Mouse (Mus musculus) ES-E14 (cell line): ENCODE measurements at regions not wholly inside any gene's neighbourhood (a gene's known extent, or its start where the extent isn't known, plus 50 kb on each side); places are given as distances from the start of the nearest gene placed in this dataset.

Experiments
- DNase-seq: peaks from one replicate; pipeline ENCODE4 v3.0.0-alpha.2; 2013; ENCODE audit warnings: low read depth, low spot score
- H3K27ac ChIP-seq: 2 replicates; pipeline ENCODE4 v1.5.1; 2012; ENCODE audit warnings: low read depth, mild to moderate bottlenecking, low read length, moderate library complexity, mixed read lengths; ENCODE audit not compliant: poor library complexity, insufficient read depth, severe bottlenecking
- H3K36me3 ChIP-seq: 2 replicates; pipeline ENCODE4 v1.6.1; 2012; ENCODE audit warnings: mild to moderate bottlenecking, low read length, moderate library complexity, mixed read lengths; ENCODE audit not compliant: control insufficient read depth, poor library complexity, insufficient read depth, severe bottlenecking
- H3K4me1 ChIP-seq, 2 experiments: fragments of 150-350 bp in 1 of 2; sonication (generic) in 1 of 2; 2 replicates each; pipeline ENCODE4 v1.6.1; 2012; ENCODE audit warnings: low read length in 2 of 2, mild to moderate bottlenecking in 1 of 2, mixed read lengths in 1 of 2; ENCODE audit not compliant: control insufficient read depth in 2 of 2, insufficient read depth in 2 of 2, poor library complexity in 1 of 2
- H3K4me3 ChIP-seq, 2 experiments: fragments of 150-350 bp in 1 of 2; sonication (generic) in 1 of 2; 2 replicates each; pipeline ENCODE4 v1.5.1; 2012; ENCODE audit warnings: low read length in 2 of 2, low read depth in 1 of 2, mild to moderate bottlenecking in 1 of 2, mixed read lengths in 1 of 2; ENCODE audit not compliant: insufficient read depth in 1 of 2, poor library complexity in 1 of 2, severe bottlenecking in 1 of 2
- H3K9ac ChIP-seq: 2 replicates; pipeline ENCODE4 v1.6.1; 2012; ENCODE audit warnings: low read depth, mild to moderate bottlenecking, low read length, mixed read lengths; ENCODE audit not compliant: poor library complexity, insufficient read depth, severe bottlenecking
- H3K9me3 ChIP-seq: fragments of 150-350 bp; sonication (generic); 2 replicates; pipeline ENCODE4 v1.6.1; 2012; ENCODE audit warnings: low read depth, mild to moderate bottlenecking, low read length; ENCODE audit not compliant: control insufficient read depth, insufficient read depth
- CHD2 ChIP-seq: IDR thresholded peaks from 2 replicates; pipeline ENCODE4 v1.6.1; 2014; ENCODE audit warnings: mild to moderate bottlenecking, low read depth, low read length, inconsistent platforms
- HCFC1 ChIP-seq: IDR thresholded peaks from 2 replicates; pipeline ENCODE4 v1.6.1; 2012; ENCODE audit warnings: low read length, inconsistent platforms, borderline replicate concordance; ENCODE audit not compliant: insufficient read depth
- MAFK ChIP-seq: IDR thresholded peaks from 2 replicates; pipeline ENCODE4 v1.6.1; 2014; ENCODE audit warnings: mild to moderate bottlenecking, low read depth, low read length, inconsistent platforms; ENCODE audit not compliant: insufficient read depth
- ZC3H11A ChIP-seq: IDR thresholded peaks from 2 replicates; pipeline ENCODE4 v1.6.1; 2012; ENCODE audit warnings: low read depth, mild to moderate bottlenecking, inconsistent platforms, low read length, borderline replicate concordance
- ZNF384 ChIP-seq: IDR thresholded peaks from 2 replicates; pipeline ENCODE4 v1.6.1; 2012; ENCODE audit warnings: low read depth, low read length, inconsistent platforms
- in situ Hi-C, 2 experiments: fragments of 600-800 bp; cut with MboI; formaldehyde crosslinking; loops; one replicate each; pipeline ENCODE4 v1.15.1; 2025; ENCODE audit warnings: low sequenced_read_pairs in 2 of 2, inconsistent platforms in 1 of 2; ENCODE audit not compliant: unreplicated experiment in 2 of 2

GRCm38 (mm10) chr10:83888587-83888986 lies 165.9 kb downstream of the 1500009L16Rik start:
- in situ Hi-C loops = no loop called here
- no peaks in the 10 kb centered on the region for H3K4me1 ChIP-seq
- no peak for DNase-seq
- TF ChIP-seq MAFK (no peak), ZNF384 (no peak), HCFC1 (no peak), ZC3H11A (no peak), CHD2 (no peak)
- H3K4me3 ChIP-seq = no peak overlapping the region
- H3K36me3 ChIP-seq = no peaks in the 10 kb centered on the region
- no peaks in the 10 kb centered on the region for H3K9me3 ChIP-seq
- no peak overlapping the region for H3K9ac ChIP-seq
- H3K27ac ChIP-seq = no peak overlapping the region

- no peaks in the 10 kb centered on the region for H3K9me3 ChIP-seq
- no peak overlapping the region for H3K27ac ChIP-seq
- no peaks in the 10 kb centered on the region for H3K4me1 ChIP-seq
- in situ Hi-C loops = no loop called here
- no peak overlapping the region for H3K9ac ChIP-seq
- H3K36me3 ChIP-seq = no peaks in the 10 kb centered on the region
- H3K4me3 ChIP-seq = no peak overlapping the region
- no peak for TF ChIP-seq ZNF384
- no peak for TF ChIP-seq ZC3H11A
- no peak for TF ChIP-seq HCFC1
- no peak for TF ChIP-seq MAFK
- TF ChIP-seq CHD2 = no peak
- no peak for DNase-seq
Observed at GRCm38 (mm10) chr10:83895741-83896150, 173.1 kb downstream of the 1500009L16Rik start.

GRCm38 (mm10) chr10:83896160-83896559 lies 173.5 kb downstream of the 1500009L16Rik start:
- no peak for DNase-seq
- in situ Hi-C loops = no loop called here
- H3K4me1 ChIP-seq = no peaks in the 10 kb centered on the region
- no peak overlapping the region for H3K4me3 ChIP-seq
- H3K9ac ChIP-seq = no peak overlapping the region
- no peak overlapping the region for H3K27ac ChIP-seq
- no peaks in the 10 kb centered on the region for H3K9me3 ChIP-seq
- H3K36me3 ChIP-seq = no peaks in the 10 kb centered on the region
- TF ChIP-seq CHD2 (no peak), ZC3H11A (no peak), ZNF384 (no peak), MAFK (no peak), HCFC1 (no peak)

GRCm38 (mm10) chr10:83897558-83897957 lies 174.9 kb downstream of the 1500009L16Rik start:
- Histone ChIP-seq H3K36me3 (no peaks in the 10 kb centered on the region), H3K27ac (no peak overlapping the region), H3K9me3 (no peaks in the 10 kb centered on the region), H3K4me1 (no peaks in the 10 kb centered on the region), H3K9ac (no peak overlapping the region), H3K4me3 (no peak overlapping the region)
- no peak for DNase-seq
- in situ Hi-C loops = no loop called here
- no peak for TF ChIP-seq ZC3H11A
- no peak for TF ChIP-seq HCFC1
- TF ChIP-seq CHD2 = no peak
- no peak for TF ChIP-seq MAFK
- no peak for TF ChIP-seq ZNF384

- Histone ChIP-seq H3K4me3 (no peak overlapping the region), H3K36me3 (no peaks in the 10 kb centered on the region), H3K9me3 (no peaks in the 10 kb centered on the region), H3K4me1 (no peaks in the 10 kb centered on the region), H3K9ac (no peak overlapping the region), H3K27ac (no peak overlapping the region; the same call in 1 of the 2 replicates)
- TF ChIP-seq HCFC1 (no peak), CHD2 (no peak)
- in situ Hi-C loops = no loop called here
- DNase-seq = no peak
Observed at GRCm38 (mm10) chr10:83906751-83907150, 184.1 kb downstream of the 1500009L16Rik start.
